Mouse (Mus musculus): ENCODE results near the gene Fam155a.

GRCm38 (mm10) chr8:9596003-9596402 lies 175.0 kb downstream of the Fam155a start:
- TF ChIP-seq CTCF (IDR thresholded peaks at IDR 0.05; ENCODE audit: low read depth) = no peak
- TF ChIP-seq EP300 (IDR thresholded peaks at IDR 0.05; ENCODE audit: low read depth) = no peak

Measured in heart, postnatal 0 days (tissue).